Mouse (Mus musculus): ENCODE results near the gene Igll1. TPM values are rescaled to one million over a fixed set of nuclear protein-coding genes. Genes with fewer than 3 reads are reported as not detected.

The Igll1 gene
- polyA plus RNA-seq, 1 experiment from 2014 or later = not detected

DNA sequence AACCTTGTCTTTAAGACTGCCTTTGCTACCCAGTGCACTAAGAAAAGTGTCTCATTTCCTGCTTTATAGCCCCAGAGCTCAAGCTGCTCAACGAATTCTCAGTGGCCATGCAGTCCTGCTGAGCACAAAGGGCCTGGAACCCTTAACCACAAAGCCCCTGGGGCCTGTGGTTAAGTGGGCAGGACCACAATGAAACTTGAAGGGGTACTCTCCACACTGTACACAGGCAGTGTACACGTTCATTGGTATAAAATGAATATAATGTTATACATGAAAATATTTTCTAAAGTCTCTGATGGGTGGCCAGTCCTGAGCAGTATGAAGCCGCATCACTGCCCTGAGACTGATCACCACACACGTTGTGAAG is 32.2 kb upstream of the Igll1 start:
- 22% methylated on average over 4 of the region's 4 CpGs for WGBS
- Histone ChIP-seq H3K27me3 (replicated peaks; ENCODE audit: control insufficient read depth, insufficient read depth, low read length) (no peaks in the 10 kb centered on the region), H3K9me3 (ENCODE audit: control insufficient read depth, low read length) (no peaks in the 10 kb centered on the region), H3K27ac (ENCODE audit: low read depth, low read length) (peak overlapping the region; percentile 54; the same call in 1 of the 2 replicates), H3K36me3 (ENCODE audit: control insufficient read depth, insufficient read depth, low read length) (peaks cover 15% of the 10 kb centered on the region; the same call in 1 of the 2 replicates), H3K4me3 (ENCODE audit: low read depth, low read length) (no peak overlapping the region), H3K4me1 (replicated peaks; ENCODE audit: control insufficient read depth, insufficient read depth, low read length) (peaks cover 10% of the 10 kb centered on the region; the same call in 1 of the 2 replicates), H3K4me2 (peak overlapping the region; percentile 76), H3K9ac (ENCODE audit: low read depth, low read length) (peak overlapping the region; percentile 36; the same call in 1 of the 2 replicates)
- no peak for DNase-seq (ENCODE audit: low spot score)
- ATAC-seq (replicated peaks; ENCODE audit: low FRiP score) = no peak

DNA sequence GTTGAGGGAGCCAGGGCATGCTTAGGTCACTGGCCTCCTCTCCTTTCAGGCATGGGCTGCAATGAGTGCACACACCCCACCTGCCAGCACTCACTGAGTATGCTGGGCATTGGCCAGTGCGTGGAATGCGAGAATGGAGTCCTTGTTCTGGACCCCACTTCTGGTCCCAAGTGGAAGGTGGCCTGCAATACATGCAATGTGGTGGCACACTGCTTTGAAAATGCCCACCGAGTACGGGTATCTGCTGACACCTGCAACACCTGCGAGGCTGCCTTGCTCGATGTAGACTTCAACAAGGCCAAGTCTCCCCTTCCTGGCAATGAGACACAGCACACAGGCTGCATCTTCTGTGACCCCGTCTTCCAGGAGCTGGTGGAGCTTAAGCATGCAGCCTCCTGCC is 28.6 kb upstream of the Igll1 start:
- no peaks in the 10 kb centered on the region for H3K9me3 ChIP-seq (ENCODE audit: control insufficient read depth, low read length)
- no peak overlapping the region for H3K9ac ChIP-seq (ENCODE audit: low read depth, low read length)
- H3K4me3 ChIP-seq (ENCODE audit: low read depth, low read length) = no peak overlapping the region
- H3K27me3 ChIP-seq (replicated peaks; ENCODE audit: control insufficient read depth, insufficient read depth, low read length) = no peaks in the 10 kb centered on the region
- no peak overlapping the region for H3K27ac ChIP-seq (ENCODE audit: low read depth, low read length)
- DNase-seq (ENCODE audit: low spot score) (no peak), ATAC-seq (replicated peaks; ENCODE audit: low FRiP score) (no peak)
- no peak overlapping the region for H3K4me2 ChIP-seq
- WGBS = 93% methylated on average over 7 of the region's 7 CpGs
- H3K4me1 ChIP-seq (replicated peaks; ENCODE audit: control insufficient read depth, insufficient read depth, low read length) = peaks cover 5% of the 10 kb centered on the region; the same call in 1 of the 2 replicates
- H3K36me3 ChIP-seq (ENCODE audit: control insufficient read depth, insufficient read depth, low read length) = peaks cover 36% of the 10 kb centered on the region

DNA sequence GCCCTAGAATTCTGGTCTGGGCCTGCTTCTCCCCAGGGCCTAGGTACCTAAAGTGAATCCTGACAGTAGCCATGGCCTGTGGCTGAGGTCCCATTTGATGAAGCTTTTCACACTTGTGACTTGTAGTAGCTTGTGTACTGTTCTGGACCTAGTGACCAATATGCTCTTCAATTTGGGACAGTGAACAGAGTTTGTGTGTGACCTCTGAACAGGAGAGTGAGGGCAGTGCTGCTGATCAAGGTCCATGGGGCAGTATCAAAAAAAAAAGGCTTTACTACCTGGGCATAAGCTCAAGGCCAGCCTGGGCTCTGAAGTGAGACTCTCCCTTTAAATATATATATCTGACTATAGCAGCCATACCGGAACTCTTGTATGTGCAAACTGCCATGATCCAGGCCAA is 24.6 kb upstream of the Igll1 start:
- H3K27me3 ChIP-seq (replicated peaks; ENCODE audit: control insufficient read depth, insufficient read depth, low read length) = no peaks in the 10 kb centered on the region
- no peak overlapping the region for H3K27ac ChIP-seq (ENCODE audit: low read depth, low read length)
- WGBS = 96% methylated on average over 1 of the region's 1 CpGs
- H3K4me3 ChIP-seq (ENCODE audit: low read depth, low read length) = no peak overlapping the region
- no peak overlapping the region for H3K9ac ChIP-seq (ENCODE audit: low read depth, low read length)
- no peak for ATAC-seq (replicated peaks; ENCODE audit: low FRiP score)
- no peak overlapping the region for H3K4me2 ChIP-seq
- no peak for DNase-seq (ENCODE audit: low spot score)
- peaks cover 58% of the 10 kb centered on the region for H3K36me3 ChIP-seq (ENCODE audit: control insufficient read depth, insufficient read depth, low read length)
- no peaks in the 10 kb centered on the region for H3K4me1 ChIP-seq (replicated peaks; ENCODE audit: control insufficient read depth, insufficient read depth, low read length)
- H3K9me3 ChIP-seq (ENCODE audit: control insufficient read depth, low read length) = no peaks in the 10 kb centered on the region

DNA sequence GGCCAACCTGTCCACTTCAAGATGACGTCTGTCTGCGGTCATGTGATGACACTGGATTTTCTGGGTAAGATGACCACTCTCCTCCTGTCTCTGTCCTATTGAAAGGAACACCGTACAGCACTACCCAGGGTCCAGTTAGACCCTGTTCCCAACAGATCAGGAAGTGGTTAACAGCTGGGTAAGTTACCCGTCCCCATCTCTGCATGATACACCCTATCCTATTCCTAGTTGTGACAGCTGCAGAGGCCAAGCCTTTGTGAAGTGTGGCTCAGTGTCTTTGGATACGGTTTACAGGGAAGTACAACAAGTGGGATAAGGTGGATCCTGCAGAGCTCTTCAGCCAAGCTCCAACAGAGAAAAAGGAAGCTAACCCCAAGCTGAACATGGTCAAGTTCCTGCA is 15.2 kb upstream of the Igll1 start:
- Histone ChIP-seq H3K27me3 (replicated peaks; ENCODE audit: control insufficient read depth, insufficient read depth, low read length) (no peaks in the 10 kb centered on the region), H3K27ac (ENCODE audit: low read depth, low read length) (no peak overlapping the region), H3K36me3 (ENCODE audit: control insufficient read depth, insufficient read depth, low read length) (peaks cover 50% of the 10 kb centered on the region), H3K4me1 (replicated peaks; ENCODE audit: control insufficient read depth, insufficient read depth, low read length) (no peaks in the 10 kb centered on the region), H3K9ac (ENCODE audit: low read depth, low read length) (no peak overlapping the region), H3K4me2 (no peak overlapping the region), H3K4me3 (ENCODE audit: low read depth, low read length) (no peak overlapping the region), H3K9me3 (ENCODE audit: control insufficient read depth, low read length) (no peaks in the 10 kb centered on the region; the same call in 1 of the 2 replicates)
- ATAC-seq (replicated peaks; ENCODE audit: low FRiP score) (no peak), DNase-seq (ENCODE audit: low spot score) (no peak)
- 84% methylated on average over 5 of the region's 5 CpGs for WGBS

DNA sequence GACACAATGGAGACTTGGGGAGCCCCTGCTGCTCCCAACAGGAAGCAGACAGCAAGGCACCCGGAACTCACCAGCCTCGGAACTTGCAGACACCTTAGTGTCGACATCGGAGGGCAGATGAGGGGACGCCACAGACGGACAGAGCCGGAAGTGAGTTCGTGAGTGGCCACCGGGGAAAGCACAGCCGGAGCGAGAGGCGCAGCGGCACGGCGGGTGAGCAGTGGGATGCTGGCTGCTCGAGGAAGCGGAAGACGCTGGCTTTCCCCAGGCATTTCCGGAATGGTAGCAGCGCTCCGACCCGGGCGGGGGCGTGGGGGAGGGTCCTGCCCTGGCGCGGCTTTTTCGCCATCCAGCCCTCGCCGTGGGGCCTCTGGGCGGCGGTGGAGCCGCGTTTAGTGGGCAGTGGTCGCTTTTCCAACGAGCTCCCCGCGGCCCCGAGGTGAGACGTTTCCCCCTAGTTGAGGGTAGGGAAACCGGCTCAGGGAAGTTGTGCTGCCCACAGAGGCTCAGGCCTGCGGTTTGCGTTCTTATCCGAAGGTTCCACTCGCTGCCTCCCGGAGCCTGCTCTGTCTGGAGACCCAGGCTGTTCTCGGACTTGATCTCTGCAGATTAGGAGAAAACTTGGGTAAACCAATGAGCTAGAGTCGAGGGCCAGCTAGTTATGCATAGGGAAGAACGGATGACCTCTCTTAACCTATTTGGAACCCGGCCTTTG is 7.0 kb upstream of the Igll1 start, which contains the start of the genes Top3b and Vpreb1:
Top3b (plus strand) TSS at position 120 of the 715 bp plus-strand sequence.
Vpreb1 (minus strand) TSS at position 227 of the 715 bp plus-strand sequence.
- peaks cover 9% of the 10 kb centered on the region; the same call in 1 of the 2 replicates for H3K4me1 ChIP-seq (replicated peaks; ENCODE audit: control insufficient read depth, insufficient read depth, low read length)
- peak within 1 kb of the TSS; percentile 93 for H3K9ac ChIP-seq (ENCODE audit: low read depth, low read length)
- peak within 1 kb of the TSS; percentile 77 for H3K4me2 ChIP-seq
- peak within 1 kb of the TSS; percentile 84 for H3K4me3 ChIP-seq (ENCODE audit: low read depth, low read length)
- no peaks in the 10 kb centered on the region for H3K9me3 ChIP-seq (ENCODE audit: control insufficient read depth, low read length)
- ATAC-seq (replicated peaks; ENCODE audit: low FRiP score) (peak; percentile 95), DNase-seq (ENCODE audit: low spot score) (peak; percentile 92)
- H3K27me3 ChIP-seq (replicated peaks; ENCODE audit: control insufficient read depth, insufficient read depth, low read length) = no peaks in the 10 kb centered on the region
- WGBS = under 1% methylated on average over 49 of the region's 49 CpGs
- H3K36me3 ChIP-seq (ENCODE audit: control insufficient read depth, insufficient read depth, low read length) = peaks cover 5% of the 10 kb centered on the region
- peak within 1 kb of the TSS; percentile 97 for H3K27ac ChIP-seq (ENCODE audit: low read depth, low read length)

DNA sequence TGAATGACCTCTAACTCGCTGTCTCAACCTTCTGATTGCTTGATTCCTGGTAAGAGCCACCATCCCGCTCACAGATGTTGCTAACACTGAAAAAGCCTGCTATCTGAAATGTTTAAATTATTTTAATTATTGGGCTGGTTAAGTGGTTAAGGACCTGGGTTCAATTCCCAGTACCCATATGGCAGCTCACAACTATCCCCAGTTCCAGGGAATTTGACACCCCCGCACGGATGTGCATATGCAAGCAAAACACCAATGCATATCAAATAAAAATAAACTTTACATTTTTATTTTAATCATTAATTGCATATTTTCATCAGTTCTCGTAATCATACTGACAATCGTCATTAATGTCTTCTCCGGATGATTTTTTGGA is 6.4 kb upstream of the Igll1 start:
- no peaks in the 10 kb centered on the region for H3K9me3 ChIP-seq (ENCODE audit: control insufficient read depth, low read length)
- peak; percentile 25 for ATAC-seq (replicated peaks; ENCODE audit: low FRiP score)
- no peak for DNase-seq (ENCODE audit: low spot score)
- peak overlapping the region; percentile 93; the same call in 1 of the 2 replicates for H3K9ac ChIP-seq (ENCODE audit: low read depth, low read length)
- H3K27ac ChIP-seq (ENCODE audit: low read depth, low read length) = peak overlapping the region; percentile 97; the same call in 1 of the 2 replicates
- H3K4me2 ChIP-seq = peak overlapping the region; percentile 77
- peak overlapping the region; percentile 84 for H3K4me3 ChIP-seq (ENCODE audit: low read depth, low read length)
- WGBS = 39% methylated on average over 7 of the region's 7 CpGs
- H3K4me1 ChIP-seq (replicated peaks; ENCODE audit: control insufficient read depth, insufficient read depth, low read length) = peaks cover 9% of the 10 kb centered on the region; the same call in 1 of the 2 replicates
- H3K27me3 ChIP-seq (replicated peaks; ENCODE audit: control insufficient read depth, insufficient read depth, low read length) = no peaks in the 10 kb centered on the region
- H3K36me3 ChIP-seq (ENCODE audit: control insufficient read depth, insufficient read depth, low read length) = peaks cover 4% of the 10 kb centered on the region

DNA sequence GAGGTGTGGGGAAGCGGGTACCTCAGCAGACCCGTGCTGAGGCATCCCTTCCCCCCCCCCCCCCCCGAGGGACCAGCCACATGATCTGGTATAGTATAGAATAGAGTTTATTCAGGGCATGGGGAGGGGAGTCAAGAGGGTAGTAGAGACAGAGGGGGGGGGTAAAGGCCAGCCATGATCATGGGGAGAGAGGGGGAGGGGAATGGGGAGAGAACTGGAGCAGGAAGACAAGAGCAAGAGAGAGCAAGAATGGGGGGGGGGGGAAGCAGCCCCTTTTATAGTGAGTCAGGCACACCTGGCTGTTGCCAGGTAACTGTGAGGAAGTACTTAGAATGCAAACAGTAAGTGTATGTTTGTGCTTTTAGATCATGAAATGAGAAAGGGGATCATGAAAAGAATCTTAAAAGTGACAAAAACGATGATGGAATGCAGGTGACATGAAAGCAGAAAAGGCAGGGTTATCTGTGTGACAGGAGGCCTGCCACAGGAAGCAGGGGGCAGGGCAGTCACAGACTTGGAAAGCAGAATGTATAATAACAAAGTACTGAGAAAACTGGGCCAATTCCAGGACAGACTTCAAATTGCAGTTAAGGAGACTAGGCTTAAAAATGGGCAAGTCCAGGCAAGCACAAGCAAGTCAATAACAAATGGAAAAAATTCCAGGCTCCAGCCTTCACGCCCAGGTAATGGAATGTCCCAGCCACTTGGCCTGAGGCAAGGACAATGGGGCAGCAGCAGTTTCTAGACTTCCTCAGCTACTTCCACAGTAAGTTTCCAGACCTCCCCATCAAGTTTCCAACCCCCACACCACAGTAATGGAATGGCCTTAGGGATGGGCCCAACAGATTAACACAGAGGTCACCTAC is 2.1 kb upstream of the Igll1 start:
- Histone ChIP-seq H3K27ac (ENCODE audit: low read depth, low read length) (no peak overlapping the region), H3K36me3 (ENCODE audit: control insufficient read depth, insufficient read depth, low read length) (no peaks in the 10 kb centered on the region), H3K27me3 (replicated peaks; ENCODE audit: control insufficient read depth, insufficient read depth, low read length) (no peaks in the 10 kb centered on the region), H3K4me2 (no peak overlapping the region), H3K4me1 (replicated peaks; ENCODE audit: control insufficient read depth, insufficient read depth, low read length) (peaks cover 2% of the 10 kb centered on the region; the same call in 1 of the 2 replicates), H3K9me3 (ENCODE audit: control insufficient read depth, low read length) (no peaks in the 10 kb centered on the region), H3K4me3 (ENCODE audit: low read depth, low read length) (no peak overlapping the region), H3K9ac (ENCODE audit: low read depth, low read length) (no peak overlapping the region)
- ATAC-seq (replicated peaks; ENCODE audit: low FRiP score) (no peak), DNase-seq (ENCODE audit: low spot score) (no peak)
- WGBS = 40% methylated on average over 4 of the region's 5 CpGs

DNA sequence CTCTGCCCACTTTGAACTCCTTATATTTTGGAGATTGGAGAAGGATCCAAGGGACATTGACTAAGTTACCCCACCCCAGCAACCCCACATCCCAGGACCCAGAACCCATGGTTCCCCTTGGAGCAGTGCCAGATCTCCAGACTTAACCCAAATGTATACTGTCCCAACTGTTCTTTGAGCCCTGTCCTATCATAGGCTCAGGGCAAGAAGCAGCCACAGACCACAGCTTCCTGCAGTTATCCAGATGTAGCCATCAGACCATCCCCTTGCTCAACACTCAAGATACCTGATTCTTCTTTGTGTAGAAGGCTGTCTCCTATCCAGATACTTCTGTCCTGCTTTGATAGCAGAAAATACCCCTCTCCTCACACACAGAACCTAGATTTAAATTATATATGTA is 1.4 kb upstream of the Igll1 start:
- H3K27me3 ChIP-seq (replicated peaks; ENCODE audit: control insufficient read depth, insufficient read depth, low read length) = no peaks in the 10 kb centered on the region
- no peaks in the 10 kb centered on the region for H3K36me3 ChIP-seq (ENCODE audit: control insufficient read depth, insufficient read depth, low read length)
- no peak overlapping the region for H3K27ac ChIP-seq (ENCODE audit: low read depth, low read length)
- ATAC-seq (replicated peaks; ENCODE audit: low FRiP score) = 0 out of 2 replicates have a peak, but pooled peaks have one; percentile 48
- DNase-seq (ENCODE audit: low spot score) = peak; percentile 16
- no peaks in the 10 kb centered on the region for H3K9me3 ChIP-seq (ENCODE audit: control insufficient read depth, low read length)
- H3K4me2 ChIP-seq = no peak overlapping the region
- no peak overlapping the region for H3K9ac ChIP-seq (ENCODE audit: low read depth, low read length)
- H3K4me3 ChIP-seq (ENCODE audit: low read depth, low read length) = no peak overlapping the region
- peaks cover 2% of the 10 kb centered on the region; the same call in 1 of the 2 replicates for H3K4me1 ChIP-seq (replicated peaks; ENCODE audit: control insufficient read depth, insufficient read depth, low read length)

All from liver, embryonic 11.5 days (tissue).